Mouse (Mus musculus): ENCODE measurements around the gene Thsd7b.

- TF ChIP-seq USF1 (IDR thresholded peaks at IDR 0.05; ENCODE audit: low read depth) (no peak), CTCF (IDR thresholded peaks at IDR 0.05; ENCODE audit: control insufficient read depth, insufficient read depth, insufficient read length) (no peak)
These were observed 690.1 kb downstream of the Thsd7b start for GRCm38 (mm10) chr1:129963166-129963565.

Data from C2C12 (cell line).